Mouse (Mus musculus) brain, embryonic 18.5 days (tissue): ENCODE measurements at regions not wholly inside any gene's neighbourhood (a gene's known extent, or its start where the extent isn't known, plus 50 kb on each side); places are given as distances from the start of the nearest gene placed in this dataset.
A peak's percentile ranks its signal among the peaks of the same experiment; 100 is the strongest.

Experiments used
- DNase-seq: peaks from one replicate; pipeline ENCODE4 v3.0.0-alpha.2; 2012; ENCODE audit warnings: low read depth, low spot score

DNA sequence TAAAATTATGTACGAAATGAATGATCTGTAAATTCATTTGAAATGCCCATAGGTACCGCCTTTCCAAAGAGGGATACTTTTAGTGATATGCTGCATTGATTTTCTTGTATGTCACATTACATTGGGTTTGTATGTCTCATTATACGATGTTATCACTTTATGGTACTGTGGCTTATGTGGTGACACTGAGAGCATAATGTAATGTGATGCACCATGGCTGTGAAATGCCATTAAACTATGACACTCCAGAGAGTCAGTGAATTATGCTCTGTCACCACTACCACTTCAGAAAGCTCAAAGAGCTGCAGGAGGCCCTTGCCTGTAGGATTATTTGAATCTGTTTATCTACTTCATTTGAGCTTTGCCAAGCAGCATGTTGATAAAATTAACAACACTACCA is 695.4 kb upstream of the Slc10a2 start:
- peak; percentile 6 for DNase-seq

DNA sequence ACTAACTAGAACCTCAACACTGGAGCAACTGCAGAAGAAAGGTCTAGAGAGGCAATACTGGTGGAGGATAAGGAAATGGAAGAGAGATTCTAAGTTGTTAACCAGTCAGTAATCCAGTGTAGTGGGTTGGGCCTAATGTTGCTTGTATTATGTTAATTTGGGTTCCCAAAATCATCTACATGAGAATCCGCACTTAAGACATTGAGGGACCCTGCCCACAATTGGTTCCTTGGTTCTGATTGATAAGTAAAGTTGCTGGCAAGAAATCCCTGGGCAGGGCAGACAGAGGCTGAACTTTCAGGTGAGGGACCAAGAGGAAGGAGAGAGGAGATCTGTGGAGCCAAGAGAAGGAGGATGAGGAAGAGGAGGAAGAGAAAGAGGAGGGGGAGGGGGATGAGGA is 651.2 kb upstream of the Slc10a2 start:
- DNase-seq = no peak

DNA sequence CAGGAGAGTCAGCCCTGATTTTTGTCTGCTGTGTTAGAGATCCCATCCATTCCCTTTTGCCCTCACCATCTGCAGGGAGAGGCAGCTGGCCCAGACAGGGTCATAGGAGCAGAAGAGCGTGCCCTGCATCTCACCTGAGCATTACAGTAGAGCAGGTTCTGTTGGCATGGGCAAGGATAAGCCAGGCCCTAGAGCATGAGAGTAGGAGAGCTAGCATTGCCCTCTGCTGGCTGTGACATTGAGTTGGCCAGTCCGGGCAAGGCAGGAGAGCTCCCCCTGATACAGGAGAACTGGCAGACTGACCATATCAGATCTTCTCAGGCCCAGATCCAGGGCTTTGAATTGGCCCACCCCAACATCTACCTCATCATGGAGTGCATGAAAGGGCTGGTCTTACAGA is 634.4 kb upstream of the Slc10a2 start:
- DNase-seq = no peak

DNA sequence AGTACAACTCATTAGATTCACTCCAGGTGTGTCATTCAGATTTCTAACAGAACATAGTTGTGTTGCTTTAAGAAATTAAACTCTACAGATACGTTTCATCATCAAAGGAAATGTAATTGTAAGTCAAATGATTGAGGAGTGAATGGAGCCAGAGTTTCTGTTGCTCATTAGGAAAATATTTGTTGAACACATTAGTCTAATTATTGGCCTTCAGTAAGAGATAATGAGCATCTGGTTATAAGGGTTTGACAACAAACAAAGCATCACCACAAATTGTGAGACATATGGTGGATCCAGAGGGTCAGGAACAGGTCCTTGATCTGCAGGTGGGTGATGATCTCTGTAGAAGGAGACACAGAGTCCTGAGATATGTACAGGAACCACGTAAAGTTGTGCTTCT is 622.3 kb upstream of the Slc10a2 start:
- DNase-seq = no peak

DNA sequence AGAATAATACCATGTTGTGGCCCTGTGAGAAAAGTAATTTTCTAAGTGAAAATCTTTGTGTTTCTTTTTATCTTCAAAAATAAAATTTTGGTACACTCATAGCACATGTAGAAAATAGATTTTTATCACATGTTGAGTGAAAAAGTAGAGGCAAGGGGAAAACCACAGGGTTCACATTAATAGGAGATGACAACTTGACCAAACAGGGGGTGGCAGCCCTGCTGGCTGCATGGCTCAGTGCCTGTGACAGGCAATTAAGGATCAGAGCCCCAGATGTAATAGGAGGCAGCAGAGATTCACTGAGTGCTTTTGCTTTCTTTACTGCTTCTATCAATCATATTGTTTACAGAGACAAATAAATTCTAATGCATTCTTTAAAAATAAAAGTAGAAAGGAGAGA is 582.8 kb upstream of the Slc10a2 start:
- DNase-seq = no peak

DNA sequence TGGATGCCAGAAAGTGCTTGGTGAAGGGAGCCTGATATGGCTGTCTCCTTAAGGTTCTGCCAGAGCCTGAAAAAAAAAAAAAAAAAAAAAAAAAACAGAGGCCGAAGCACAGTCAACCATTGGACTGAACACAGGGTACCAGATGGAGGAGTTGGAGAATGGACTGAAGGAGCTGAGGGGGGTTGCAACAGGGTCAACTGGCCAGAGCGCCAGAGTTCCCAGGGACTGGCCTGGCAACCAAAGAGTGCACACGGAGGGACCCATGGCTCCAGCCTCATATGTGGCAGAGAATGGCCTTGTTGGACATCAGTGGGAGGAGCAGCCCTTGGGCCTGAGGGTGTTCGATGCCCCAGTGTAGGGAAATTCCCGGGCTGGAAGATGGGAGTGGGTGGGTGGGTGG is 569.8 kb upstream of the Slc10a2 start:
- no peak for DNase-seq
